Mouse (Mus musculus) induced T-regulatory cell, adult 2 months (primary cell): ENCODE data around the gene Stxbp3.
A peak's percentile ranks its signal among the peaks of the same experiment; 100 is the strongest.
"Not testable (repeated sequence)": the region's sequence is repeated elsewhere in the genome, so short reads cannot be mapped to it uniquely, and the experiment has no call there.

Experiments
- DNase-seq: peaks from one replicate; pipeline ENCODE4 v3.0.0-alpha.2; 2012; ENCODE audit warnings: low read depth

Gene Stxbp3

DNA sequence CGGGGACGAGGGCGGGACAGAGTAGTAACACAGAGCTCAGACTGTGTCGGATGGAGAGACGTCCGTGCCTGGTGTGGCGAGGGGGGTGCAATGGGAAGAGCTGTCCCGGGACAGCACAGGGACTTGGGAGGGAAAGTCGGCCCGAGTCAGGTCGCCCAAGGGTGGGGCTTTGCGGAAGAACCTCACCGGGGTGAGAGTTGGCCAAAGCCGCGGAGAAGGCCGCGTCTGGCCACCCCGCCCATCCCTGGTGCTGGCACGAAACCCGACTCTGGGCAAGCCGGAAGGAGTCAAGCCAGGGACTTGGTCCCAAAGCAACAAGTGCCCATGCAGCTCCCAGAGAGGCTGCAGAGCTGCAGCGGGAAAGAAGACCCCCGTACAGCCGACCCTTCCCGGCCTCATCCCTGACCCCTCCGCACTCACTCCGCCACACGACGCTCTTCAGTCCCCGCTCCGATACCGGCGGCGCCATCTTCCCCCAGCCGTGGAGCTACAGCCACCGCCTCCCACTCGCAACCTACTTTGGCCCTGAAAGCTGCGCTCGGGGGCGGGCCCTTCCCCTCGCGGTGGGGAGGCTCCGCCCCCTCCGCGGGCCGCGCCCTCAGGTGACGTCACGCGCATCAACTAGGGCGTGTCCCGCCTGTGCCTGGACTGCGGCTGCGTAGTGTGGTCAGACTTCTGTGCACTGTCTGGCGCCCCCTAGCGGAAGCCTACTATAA, at the start of gene Stxbp3:
Gene Stxbp3 (minus strand): TSS at position 527 of the 716 bp plus-strand sequence.
- peak; percentile 99 for DNase-seq

DNA sequence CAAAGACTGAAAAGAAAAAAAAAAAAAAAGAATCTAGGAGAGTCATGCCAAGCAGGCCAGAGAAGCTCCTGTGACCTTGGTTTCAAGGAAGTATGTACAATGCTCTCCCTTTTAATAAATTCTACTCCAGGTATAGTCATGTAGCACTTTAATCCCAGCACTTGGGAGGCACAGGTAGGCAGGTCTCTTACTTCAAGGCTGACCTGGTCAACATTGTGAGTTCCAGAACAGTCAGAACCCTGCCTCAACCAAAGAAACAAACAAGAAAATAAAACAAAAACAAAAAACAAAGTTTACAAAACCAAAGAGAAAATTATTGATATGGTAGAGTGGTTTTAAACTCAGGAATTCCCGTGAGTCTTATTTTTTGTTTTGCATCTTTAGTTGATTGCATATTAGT, 49.6 kb upstream of the Stxbp3 start, which contains the start of gene Fndc7:
Gene Fndc7 (minus strand): TSS at position 101 of the 400 bp plus-strand sequence.
- no peak for DNase-seq

DNA sequence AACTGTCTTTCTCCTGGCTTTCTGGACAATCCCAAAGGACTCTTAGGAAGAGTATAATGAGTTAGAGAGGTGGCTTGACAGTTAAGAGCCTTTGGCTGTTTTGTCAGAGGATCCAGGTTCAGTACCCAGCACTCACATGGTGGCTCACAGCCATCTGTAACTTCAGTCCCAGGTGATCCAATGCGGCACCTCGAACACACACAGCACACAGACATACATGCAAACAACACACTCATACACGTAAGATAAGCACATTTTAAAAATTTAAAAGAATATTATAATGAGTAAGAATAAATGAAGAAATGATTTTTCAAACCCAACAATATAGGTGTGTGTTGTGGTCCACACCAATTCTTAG, 47.3 kb upstream of the Stxbp3 start:
- no peak for DNase-seq

DNA sequence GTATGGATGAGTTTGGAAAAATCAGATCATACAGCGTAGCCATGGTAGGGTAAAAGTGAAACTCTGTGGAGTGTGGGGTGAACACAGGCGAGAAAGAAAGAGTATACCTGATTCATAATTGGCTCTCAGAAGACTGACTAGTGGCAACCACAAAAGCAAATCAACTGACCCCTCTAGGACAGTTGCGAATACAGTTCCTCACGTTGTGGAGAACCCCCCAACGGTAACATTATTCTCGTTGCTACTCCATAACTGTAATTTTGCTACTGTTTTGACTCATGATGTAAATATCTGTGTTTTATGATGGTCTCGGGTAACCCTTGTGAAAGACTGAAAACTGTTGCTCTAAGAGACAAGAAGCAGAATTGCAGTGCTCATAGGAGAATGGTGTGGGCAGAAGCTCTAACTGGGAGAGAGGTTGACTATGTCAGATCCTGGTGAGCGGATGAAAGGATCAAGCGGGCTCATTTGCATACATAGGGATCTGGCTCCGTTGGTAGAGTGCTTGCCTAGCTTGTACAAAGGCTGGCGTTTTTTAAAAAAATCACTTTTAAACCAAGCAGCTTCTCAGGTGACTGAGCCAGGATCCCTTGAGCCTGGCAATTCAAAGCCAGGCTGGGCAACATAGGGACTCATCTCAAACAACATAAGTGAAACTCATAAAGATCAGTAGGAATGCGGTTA, 46.8 kb upstream of the Stxbp3 start:
- DNase-seq: no peak

DNA sequence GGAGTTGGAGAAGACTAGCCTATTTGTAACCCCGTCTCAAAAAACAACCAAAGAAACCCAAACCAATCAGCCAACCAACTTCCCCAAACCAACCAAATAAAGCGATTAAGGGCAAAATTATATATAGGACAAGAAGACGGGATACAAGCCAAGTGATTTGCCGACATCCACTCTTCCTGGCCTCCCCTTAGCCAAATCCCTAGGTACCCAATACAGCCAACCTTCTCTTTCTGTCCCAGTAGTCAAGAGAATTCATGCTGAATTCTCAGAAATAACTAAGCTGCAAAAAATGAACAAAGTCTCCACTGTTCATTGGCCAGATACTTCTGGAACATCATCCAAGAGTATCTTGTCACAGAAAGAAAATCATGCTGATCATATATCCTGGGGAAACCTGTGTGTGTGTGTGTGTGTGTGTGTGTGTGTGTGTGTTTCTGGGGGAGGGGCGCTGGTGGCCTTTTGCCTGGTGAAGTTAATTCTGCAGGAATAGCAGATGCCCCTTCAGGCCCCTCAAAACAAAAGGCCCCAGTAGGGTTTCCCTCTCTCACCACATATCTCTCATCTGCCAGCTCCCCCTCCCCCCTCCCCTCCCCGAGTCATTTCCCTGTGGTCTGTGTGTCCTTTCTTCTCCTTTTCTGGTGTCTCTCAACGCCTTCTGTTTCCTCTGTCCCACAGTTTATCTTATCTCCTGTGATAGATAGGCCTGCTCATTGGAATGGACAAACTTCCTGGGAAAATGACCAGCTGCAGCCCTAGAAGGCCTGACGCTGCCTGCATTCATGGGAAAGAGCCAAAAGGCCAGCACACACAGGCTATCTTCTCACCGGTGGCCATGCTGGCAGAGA, 45.6 kb upstream of the Stxbp3 start:
- no peak for DNase-seq

DNA sequence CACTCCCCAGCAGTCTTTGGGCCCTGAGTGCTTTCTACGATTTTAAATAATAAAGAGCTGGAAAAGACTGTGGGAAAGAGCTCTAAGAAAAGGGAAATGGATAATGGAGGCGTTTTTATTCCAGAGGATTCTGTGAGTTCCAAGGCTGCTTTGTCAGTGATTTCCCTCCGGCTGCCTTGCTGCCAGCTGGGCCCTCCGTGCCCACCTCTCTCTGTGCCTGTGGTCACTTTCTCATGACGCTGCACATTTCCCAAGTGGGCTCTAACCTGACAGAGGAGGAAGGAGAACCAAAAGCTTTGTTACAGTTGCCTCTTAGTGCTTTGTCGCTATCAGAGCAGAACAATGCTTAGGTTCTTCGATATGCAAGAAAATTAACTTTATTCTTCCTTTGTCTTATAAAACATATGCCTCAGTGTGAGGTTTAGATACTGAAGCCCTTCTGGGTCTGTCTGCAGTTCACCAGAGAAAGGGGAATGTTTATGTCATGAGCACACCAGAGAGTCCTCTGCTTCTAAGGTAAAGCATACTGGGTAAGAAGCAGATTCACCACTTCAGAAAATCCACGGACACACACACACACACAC, 44.5 kb upstream of the Stxbp3 start:
- DNase-seq: no peak

DNA sequence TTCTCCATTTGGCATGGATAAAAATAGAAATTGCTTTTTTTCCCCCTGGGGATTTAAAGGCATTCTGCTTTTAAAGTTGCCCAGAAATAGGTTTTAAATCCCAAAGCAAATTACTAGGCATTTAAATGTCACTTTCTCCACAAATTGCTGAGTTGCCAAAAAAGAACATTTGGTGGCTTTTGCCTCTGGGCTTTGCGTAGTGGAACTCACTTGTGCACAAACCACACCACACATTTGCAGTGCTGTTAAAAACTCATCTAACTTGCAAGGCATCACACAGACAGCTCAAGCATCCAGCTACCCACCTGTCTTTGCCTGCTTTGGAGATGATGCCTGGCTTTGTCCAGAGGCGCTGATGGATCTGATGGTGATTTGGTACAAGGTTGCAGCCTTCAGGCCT, 42.7 kb upstream of the Stxbp3 start:
- no peak for DNase-seq

DNA sequence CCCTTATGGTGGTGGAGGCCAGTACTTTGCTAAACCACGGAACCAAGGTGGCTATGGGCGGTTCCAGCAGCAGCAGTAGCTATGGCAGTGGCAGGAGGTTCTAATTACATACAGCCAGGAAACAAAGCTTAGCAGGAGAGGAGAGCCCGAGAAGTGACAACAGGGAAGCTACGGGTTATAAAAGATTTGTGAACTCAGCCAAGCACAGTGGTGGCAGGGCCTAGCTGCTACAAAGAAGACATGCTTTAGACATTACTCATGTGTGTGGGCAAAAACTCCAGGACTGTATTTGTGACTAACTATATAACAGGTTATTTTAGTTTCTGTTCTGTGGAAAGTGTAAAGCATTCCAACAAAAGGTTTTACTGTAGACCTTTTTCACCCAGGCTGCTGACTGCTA, 41.5 kb upstream of the Stxbp3 start:
- DNase-seq: not testable (repeated sequence)

DNA sequence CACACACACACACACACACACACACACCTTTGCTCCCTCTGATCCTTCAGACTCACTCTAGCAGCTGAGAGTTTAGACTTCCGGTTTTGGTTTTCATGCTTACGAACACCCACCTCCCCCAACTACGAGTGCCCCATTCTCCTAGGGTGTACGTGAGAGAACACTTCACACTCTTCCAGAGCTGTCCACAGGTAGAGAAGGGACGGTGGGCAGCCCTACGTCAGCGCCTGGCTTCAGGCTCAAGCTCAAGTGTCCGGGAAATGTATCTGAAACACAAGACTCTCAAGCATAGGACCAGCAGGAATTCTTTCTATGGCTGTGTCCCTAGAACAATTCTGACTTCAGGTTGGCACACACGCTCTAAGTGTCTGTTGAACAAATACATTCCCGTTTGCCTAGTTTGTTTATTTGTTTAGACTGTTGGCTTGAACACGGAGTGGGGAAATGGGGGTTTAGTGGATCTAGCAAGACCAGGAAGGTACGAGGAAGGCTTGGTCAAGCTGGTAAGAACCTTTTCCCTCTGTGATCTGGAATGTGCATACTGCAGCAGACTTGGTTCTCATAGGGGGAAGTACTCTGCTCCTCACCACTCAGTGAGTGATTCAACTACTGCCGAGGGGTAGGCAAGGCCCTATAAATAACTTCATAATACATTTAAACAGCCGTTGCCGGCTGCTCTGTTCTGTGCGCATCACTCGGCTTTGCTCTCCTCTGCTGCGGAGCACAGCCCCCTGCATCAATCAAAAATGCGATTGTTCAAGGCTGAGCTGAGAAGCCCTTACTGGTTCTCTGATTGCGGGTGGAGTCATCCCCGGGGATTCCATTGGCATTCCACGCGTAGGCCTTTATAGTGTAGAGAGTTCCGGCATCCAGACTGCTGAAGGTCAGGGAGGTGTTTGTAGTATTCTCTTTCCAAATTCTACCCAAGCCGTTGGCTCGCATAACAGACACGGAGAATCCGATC, 40.5 kb upstream of the Stxbp3 start:
- DNase-seq: peak; percentile 66

DNA sequence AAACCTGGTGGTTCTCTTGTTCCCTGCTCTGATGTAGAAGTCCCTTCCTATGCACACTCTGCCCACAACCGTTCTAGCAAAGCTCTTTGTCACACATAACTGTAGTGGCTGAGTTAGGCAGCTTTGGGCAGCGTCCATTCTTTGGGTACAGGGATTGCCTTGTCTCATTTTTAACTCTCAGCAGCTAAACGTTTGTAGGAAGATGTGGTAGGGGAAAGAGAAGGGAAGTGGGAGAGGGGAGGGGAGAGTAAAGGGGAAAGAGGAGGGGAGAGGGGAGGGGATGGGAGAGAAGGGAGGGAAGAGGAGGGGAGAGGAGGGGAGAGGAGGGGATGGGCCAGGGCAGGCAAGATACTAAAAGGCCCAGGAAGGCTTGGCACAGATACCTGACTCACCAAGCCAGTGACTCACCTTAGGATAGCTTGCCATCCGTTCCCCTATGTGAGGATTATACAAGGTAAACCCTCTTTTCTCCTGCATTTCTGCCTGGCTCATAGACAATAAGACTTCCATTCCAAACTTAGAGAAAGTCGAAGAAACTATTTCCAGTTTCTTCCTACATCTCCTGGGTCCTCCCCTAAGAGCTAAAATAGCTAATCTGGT, 39.6 kb upstream of the Stxbp3 start:
- no peak for DNase-seq

DNA sequence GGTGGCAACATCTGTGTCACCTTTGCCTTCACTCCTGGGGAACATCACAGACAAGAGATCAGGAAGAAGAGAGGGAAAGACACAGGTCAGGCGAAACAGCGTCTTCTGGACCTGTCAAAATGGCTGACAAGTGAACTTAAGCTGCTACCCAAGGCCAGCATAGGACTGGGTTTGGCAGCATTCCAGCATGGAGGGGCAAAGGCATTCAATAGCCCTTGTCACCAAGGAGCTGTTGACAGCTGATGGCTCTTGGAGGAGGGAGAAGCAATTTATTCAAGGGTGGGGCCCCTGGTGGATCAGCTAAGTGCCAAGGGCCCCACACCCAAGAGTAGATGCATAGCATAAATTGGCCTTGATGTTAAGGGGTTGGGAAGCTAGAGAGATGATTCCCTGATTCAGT, 38.8 kb upstream of the Stxbp3 start:
- no peak for DNase-seq

DNA sequence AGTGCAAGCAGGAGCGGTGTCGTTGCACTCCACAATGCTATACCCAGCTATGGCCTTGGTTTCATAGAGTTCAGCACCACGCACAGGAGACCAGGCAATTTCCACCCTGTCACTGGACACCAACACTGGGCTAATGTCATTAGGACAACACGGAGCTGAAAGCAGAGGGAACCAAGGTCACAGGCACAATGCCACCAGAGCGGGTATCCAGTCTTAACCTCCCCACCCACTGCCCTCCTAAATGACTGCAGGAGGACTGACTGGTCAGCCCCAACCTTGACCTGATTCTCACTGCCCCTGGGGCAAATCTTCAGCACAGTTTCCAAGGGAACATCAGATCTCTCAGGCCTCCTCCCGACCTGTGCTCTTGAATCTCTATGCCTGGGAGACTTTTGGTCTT, 30.3 kb upstream of the Stxbp3 start:
- DNase-seq: no peak

DNA sequence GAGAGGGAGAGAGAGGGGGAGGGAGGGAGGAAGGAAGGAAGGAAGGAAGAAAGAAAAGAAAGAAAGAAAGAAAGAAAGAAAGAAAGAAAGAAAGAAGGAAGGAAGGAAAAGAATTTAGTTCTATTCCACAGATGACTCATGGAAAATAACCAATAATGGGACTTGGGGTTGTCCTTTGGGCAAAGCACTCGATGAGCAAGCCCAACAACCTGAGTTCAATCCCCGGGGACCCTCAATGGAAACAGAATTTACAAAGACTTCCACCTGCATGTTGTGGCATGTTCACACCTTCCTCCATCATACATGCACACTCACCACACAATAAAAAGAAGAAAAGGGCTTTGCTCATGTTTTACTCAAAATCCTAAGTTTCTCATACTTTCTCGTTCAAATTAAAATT, 27.1 kb upstream of the Stxbp3 start:
- no peak for DNase-seq

DNA sequence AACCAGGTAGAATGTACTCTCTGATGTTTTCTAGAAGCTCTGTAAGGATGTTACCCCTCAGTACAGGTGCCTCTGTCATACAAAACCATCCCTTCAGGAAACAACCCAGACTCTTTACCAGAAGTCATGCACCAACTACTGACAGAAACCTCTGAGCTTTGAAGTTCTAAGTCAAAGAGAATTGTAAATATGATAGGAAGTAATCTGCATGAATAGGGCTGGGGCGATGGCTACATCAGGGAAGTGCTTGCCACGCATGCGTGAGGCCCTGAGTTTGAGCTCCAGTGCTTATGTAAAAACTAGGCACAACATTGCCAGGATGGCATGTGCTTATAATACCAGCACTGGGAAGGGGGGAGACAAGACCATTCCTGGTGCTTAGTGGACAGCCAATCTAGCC, 25.4 kb upstream of the Stxbp3 start:
- peak; percentile 59 for DNase-seq

DNA sequence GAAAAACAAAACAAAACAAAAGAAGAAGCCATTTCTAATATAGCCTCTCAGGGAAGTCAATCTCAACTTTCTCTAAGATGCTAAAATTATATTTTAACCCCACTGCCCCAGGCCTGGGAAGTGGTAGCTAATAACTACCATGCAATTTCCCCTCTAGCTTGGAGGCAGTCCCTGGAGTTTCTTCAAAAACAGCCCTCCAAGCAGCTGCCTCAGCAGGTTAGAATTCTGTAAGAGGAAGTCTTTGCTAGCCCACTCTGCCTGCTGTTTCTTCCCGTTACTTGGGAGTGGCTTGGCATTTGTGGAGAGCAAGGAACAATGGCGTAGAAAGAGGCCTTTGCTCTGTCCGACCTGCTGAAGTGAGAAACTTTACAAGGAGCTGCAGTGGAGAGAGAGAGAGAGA, 24.8 kb upstream of the Stxbp3 start:
- no peak for DNase-seq

DNA sequence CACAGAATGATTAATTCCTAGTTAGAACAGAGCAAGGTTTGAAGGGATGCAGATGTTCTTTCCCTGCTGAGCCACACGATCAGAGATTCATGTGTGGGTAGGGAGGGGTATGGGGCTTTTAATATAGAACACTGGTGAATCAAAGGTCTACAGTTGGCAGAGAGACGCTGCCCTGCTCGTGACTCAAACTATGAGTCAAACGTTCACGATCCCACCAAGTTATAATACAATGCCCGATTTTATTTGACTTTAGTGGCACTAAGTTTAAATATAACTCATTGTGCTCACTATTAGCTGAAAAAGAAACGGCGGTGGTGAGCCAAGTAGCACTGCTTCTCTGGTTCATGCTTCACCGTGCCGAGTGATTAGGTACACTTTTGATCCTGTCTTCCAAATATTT, 22.8 kb upstream of the Stxbp3 start:
- DNase-seq: no peak

DNA sequence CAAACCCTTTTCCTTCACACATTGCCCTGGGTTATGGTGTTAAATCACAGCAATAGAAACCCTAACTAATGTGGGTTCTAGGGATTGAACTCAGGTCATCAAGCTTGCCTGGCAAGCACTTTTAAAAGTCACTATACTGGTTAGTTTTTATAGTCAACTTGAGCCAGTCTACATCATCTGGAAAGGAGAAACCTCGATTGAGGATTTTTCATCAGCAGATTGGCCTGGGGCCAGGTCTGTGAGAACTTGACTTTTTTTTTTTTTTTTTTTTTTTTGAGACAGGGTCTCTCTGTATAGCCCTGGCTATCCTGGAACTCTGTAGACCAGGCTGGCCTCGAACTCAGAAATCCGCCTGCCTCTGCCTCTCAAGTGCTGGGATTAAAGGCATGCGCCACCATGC, 22.0 kb upstream of the Stxbp3 start:
- not testable (repeated sequence) for DNase-seq

DNA sequence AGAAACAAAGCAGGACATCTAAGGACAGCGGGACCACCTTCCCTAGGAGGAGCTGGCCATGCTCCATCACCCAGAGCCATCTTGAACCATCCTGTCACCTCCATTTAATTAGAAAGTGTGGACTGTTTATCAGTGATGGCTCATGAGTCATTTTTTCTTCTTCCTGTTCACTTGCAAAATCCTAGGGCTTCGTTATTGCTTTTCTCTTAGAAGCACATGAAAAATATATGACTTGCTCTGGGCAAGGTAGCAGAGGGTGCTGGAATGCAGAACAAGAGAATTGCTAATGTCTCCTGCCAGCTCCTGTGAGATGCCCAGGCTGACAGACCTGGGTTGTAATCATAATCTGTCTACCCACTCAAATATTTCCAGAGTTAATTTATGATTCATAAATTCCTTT, 20.5 kb upstream of the Stxbp3 start:
- DNase-seq: no peak

DNA sequence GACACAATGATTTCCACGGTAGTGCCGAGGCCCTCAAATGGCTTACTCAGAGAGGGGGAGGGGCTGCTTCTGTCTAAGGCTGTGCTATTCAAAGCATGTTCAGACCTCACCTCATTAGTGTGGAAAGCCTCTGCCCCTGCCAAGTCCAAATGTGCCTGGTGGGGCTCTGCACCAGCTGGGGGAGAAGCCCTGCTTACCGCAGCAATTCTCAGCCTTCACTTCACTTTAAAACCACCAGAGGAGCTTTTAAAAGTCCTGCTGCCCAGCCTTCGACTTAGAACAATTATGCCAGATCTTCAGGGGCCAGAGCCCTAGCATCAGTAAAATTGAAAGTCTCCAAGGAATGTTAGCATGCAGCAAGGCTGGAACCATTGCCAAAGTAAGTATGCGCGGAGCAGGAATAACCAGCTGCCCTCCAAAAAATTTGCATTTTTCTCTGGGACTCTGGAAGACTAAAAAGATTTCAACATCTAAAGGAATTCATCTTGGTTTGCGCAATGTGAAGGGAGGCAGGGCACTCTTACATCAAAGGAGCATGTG, 18.0 kb upstream of the Stxbp3 start:
- no peak for DNase-seq

DNA sequence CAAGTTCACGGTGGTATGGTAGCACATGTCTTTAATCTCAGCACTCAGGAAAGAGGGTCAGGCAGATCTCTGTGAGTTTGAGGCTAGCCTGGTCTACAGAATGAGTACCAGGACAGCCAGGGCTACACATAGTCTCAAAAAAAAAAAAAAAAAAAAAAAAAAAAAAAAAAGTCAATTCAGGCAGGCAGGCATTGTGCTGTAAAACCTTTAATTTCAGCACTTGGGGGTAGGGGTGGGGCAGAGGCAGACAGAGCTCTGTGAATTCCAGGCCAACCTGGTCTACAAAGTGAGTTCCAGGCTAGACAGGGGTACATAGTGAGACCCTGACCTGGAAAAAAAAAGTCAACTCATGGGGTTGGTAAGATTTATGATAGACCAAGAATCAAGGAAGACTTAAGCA, 17.4 kb upstream of the Stxbp3 start:
- no peak for DNase-seq

DNA sequence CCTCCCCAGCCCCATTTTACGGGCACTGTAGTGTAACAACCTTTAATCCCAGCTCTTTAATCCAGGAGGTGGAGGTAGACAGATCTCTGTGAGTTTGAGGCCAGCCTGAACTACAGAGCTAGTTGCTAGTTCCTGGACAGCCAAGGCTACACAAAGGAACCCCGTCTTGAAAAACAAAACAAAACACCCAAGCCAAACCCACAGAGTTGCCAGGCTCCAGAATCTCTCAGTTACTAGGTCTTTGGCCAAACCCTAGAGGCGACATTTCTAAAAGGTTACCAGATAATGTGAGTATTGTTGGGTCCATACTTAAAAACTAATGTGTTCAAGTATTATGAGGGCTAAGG, 16.8 kb upstream of the Stxbp3 start:
- no peak for DNase-seq
